Mouse (Mus musculus) liver, adult 2 months (tissue): ENCODE data around the gene Jhy.

ENCODE experiments used
- CTCF ChIP-seq: fragments of 200-500 bp; IDR thresholded peaks from 2 replicates; pipeline ENCODE4 v1.5.1; 2011; ENCODE audit warnings: low read depth, low read length, control low read depth
- POLR2A ChIP-seq: fragments of 200-500 bp; IDR thresholded peaks from 2 replicates; pipeline ENCODE4 v1.6.1; 2011; ENCODE audit warnings: low read length, control low read depth; ENCODE audit not compliant: insufficient read depth; ENCODE audit errors: extremely low read depth

- TF ChIP-seq CTCF, result no peak
- TF ChIP-seq POLR2A, result no peak
Observed at GRCm38 (mm10) chr9:40874961-40875360, 89.0 kb downstream of the Jhy start.
